Mouse (Mus musculus): ENCODE measurements around the gene Neurl3. TPM values are rescaled to one million over a fixed set of nuclear protein-coding genes. Genes with fewer than 3 reads are reported as not detected.
A peak's percentile ranks its signal among the peaks of the same experiment; 100 is the strongest.

Gene Neurl3
- total RNA-seq, 1 experiment from 2014 or later, result 22.6 TPM

DNA sequence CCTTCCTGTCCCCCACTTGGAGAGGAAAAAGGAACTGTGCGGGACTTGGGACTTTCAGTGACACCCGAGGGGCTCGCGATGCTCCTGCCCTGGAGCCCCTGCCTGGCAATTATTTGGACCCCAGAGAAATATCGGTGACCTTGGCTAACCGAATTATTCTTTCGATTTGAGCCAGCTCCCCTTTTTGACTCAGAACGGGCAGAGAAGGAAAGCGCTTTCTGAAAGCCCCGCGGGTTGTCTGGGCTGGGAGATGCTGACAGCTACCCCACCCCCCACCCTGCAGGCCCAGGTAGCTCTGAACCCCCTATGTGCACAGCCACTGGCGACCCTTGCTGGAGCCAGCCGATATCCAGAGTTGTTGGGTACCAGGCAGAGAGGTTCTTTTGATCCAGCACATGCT, 24.6 kb upstream of the Neurl3 start:
- no peak for ATAC-seq (replicated peaks; ENCODE audit: low read depth, poor library complexity, severe bottlenecking)

DNA sequence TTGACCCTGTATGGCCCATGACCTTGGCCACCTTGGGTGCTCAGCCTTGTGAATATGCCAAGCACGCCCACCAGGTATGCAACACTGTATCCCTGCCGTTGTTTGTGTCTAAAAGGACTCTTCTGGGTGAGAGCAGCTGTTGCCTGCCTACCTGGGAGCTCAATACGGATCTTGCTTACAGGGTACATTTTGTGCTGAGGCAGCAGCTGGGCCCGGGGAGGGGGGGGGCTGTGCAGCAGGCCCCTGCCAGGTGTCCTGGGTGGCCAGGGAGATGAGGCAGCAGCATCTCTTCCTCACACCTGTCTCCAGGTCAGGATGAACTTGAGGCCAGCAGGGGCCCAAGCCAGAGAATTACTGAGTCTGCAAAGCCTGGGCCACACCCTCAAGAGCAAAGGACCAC, 23.6 kb upstream of the Neurl3 start:
- ATAC-seq (replicated peaks; ENCODE audit: low read depth, poor library complexity, severe bottlenecking), result no peak

DNA sequence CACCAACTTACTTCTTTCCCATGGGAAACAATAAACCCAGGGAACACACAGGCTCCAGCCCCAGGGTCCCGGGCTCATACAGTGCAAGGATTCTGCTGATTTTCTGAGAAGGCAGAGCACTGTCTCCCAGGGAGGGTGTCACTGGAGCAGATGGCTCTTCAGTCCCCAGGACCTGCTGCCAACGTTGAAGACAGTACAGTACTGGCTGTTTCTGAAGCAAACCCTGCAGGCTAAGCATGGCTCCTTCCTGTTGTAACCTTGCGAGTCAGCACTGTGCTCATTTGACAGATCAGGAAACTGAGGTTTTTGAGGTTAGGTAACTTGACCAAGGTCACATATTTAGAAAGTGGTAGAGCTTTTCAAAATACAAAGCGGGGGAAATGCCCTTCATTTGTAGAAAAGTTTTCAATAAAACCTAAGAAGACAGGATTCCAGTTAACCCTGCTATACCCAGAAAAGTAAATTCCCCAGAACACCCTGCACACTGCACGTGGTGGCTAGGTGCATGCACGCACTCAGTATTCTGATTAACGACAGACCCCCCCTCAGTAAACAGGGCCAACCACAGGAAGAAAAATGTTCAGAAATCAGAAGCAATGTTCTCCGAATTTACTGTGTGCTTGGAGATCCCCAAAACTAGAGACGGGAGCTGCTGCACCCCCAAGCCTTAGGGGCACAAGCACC, 22.1 kb upstream of the Neurl3 start:
- ATAC-seq (replicated peaks; ENCODE audit: low read depth, poor library complexity, severe bottlenecking), result peak; percentile 74

DNA sequence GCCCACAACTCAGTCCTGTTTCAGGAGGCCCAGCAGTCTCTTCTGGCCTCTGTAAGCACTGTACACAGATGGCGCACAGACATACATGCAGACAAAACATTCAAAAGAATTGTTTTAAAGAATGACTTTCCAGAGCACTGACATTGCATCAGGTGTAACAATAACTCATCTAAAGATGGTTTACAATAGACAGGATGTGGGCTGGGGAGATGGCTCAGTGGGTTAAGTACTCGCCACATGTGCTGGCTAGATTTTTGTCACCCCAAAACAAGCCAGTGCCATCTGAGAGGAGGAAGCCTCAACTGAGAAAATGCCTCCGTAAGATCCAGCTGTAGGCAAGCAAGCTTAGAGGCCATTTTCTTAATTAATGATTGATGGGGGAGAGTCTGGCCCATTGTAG, 19.9 kb upstream of the Neurl3 start:
- ATAC-seq (replicated peaks; ENCODE audit: low read depth, poor library complexity, severe bottlenecking), result no peak

DNA sequence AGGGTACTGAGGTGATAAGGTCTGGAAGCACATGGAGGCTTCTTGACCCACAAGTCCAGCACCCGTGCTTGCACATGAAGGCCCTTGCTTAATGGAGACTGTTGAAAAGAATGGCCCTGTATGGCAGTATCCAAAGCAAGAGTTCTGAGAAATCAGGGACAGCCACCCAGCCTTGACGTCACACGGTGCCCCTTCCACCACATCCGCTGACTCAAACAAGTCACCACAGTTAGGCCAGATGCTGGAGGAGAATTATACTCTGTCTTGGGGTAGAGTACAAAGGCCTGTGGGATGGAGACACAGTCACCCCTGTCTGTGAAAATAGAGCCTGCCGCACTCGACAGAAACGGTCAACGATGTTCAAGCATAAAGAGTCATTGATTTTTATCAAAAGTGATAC, 19.0 kb upstream of the Neurl3 start:
- ATAC-seq (replicated peaks; ENCODE audit: low read depth, poor library complexity, severe bottlenecking), result no peak

DNA sequence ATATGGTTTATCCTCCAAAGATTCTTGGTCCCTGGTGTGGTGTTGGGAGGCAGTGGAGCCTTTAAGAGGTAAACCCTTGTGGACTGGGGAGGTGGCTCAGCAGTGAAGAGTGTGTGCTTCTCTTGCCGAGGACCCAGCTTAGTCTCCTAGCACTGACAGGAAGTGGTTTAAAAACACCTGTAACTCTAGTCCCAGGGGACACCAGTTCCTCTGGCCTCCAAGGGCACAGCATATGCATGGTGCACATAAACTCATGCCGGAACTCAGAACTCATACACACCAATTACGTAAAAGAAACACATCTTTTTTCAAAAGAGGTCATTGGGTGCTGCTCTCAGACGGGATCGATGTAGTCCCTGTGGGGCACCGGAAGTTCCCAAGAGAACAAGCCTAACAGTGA, 7.4 kb upstream of the Neurl3 start:
- no peak for ATAC-seq (replicated peaks; ENCODE audit: low read depth, poor library complexity, severe bottlenecking)

DNA sequence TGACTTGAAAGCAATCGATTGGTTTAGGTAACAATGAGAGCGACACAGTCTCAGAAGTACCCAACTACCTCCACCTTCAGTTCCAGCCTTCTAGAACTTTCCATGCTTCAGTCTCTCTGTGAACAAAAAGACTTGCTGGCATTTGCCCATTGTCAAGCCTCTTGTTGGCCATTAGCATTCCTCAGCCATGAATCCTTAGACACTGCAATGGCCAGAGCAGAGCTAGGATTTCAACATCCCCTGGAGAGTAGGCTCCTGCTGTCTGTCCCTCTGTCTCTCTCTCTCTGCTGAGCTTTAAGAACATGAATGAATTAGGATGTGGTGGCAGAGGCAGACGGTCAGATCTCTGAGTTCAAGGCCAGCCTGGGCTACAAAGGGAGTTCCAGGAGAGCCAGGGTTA, 6.5 kb upstream of the Neurl3 start:
- ATAC-seq (replicated peaks; ENCODE audit: low read depth, poor library complexity, severe bottlenecking), result no peak

DNA sequence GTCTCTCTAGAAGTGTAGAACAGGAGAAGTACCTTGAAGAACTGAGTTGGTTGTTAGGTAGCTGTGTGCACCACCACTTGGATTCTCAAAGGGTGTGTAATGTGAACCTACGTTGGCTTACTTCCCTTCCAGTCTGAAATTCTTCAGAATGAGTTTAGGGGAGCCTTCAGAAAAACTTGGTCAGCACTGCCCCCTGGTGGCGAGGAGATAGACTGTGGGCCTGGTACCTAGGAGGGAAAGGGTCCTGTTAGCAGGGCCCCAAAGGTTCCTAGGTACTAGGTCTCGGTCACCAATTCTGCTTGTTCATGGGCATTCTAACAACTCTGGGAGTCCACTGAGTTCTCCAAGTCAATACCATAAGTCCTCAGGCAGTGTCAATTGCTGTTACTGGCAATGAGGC, 4.7 kb upstream of the Neurl3 start:
- ATAC-seq (replicated peaks; ENCODE audit: low read depth, poor library complexity, severe bottlenecking), result peak; percentile 70

DNA sequence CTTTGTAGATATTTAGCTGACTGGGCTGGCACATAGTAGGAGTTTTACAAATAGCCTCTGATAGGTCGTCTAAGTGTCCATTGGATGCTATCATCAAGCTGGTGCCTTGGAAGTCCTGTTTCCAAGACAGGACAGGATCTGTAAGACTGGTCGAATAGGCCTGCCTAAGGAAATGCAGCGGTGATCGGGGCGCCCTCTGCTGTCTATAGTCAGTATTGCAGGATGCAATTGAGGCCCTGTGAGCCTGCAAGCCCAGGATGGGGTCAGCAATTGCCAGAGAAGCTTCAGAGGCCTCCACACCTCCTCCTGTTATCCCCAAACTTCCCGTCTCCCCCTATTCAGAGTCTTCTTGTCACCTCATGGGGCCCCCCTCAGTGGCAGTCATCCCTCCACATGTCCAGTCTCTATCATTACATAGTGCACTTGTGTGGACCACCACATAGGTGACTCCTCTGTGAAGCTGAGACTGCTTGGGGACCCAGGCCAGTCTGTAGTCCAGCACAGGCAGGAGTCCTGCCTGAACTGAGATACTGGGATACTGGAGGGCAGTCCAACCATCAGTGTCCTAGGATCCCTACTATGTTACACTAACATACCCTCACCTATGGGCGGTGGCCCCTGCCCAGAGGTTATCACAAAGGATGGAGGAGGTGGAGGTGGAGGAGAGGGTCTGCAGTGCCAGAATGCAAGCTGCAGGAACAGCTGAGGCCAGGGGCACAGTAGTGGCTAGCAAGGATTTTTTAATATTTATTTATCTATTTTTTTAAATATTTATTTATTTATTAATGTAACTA, 3.0 kb upstream of the Neurl3 start:
- no peak for ATAC-seq (replicated peaks; ENCODE audit: low read depth, poor library complexity, severe bottlenecking)

DNA sequence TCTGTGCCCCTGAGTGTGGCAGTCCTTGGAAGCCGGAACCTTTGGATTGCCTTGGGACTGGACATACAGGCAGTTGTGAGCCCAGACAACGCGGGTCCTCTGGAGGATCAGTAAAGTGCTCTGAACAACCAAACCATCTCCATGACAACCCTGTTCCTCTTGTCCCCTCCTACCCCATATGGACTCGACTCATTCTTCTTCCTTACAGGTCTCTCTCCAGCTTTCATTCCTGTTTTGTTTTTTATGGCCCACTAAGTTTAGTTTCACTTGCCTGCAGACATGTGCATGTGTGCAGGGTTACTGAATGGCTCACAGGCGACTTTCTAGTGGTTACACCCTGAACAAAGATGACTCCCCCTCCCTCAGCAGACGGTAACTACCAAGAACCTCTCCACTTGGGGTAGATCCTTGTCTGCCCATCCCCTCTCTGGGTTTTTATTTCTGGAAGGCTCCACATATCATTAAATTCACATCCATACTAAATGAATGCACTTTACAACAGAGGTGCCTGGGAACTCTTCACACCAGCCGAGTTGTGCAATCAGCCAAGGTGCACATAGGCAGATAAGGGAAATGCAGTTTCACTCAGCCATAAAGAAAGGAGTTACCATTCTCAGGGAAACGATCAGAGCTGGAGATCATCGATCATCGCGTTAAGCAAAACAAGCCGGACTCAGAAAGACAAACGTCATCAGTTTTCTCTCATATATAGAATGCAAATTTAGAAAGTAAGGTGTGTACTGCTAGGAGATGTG, 1.3 kb upstream of the Neurl3 start:
- ATAC-seq (replicated peaks; ENCODE audit: low read depth, poor library complexity, severe bottlenecking), result no peak

DNA sequence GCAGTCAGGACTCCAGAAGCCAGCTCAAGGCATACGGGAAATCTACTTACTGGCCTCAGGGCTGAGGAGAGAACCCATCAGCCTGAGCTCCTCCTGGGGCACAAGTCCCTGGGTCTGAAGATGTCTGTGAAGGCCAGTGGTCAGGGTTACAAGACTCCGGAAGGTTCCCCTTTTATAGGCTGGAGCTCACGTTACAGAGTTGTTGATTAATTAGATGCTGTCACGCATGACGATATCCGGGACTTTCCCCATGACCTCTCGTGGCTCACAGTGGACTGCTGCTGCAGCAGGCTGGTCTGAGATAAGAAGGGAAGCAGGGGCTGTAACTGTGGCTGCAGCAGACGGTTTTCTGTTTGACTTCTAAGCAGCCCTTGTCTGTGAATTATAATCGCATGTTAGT, 1.2 kb downstream of the Neurl3 start:
- peak; percentile 76 for ATAC-seq (replicated peaks; ENCODE audit: low read depth, poor library complexity, severe bottlenecking)

DNA sequence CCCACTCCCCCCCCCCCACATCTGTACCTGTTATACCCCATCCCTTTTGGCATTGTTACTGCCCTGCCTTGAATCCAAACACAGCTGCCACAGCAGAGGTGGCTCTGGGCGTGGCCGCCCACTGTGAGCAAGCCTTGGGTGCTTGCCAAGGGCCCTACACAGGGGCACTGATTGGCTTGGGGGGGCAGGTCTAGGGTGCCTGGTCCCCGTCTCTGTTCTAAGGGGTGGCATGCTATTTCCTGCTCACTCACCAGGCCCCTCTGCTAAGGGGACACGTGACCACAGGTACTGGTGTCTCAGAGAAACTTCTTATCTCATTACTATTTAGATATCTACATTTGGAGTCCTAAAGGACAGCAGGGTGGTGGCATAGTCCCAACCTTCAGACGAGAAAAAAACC, 1.9 kb downstream of the Neurl3 start:
- 0 out of 2 replicates have a peak, but pooled peaks have one; percentile 5 for ATAC-seq (replicated peaks; ENCODE audit: low read depth, poor library complexity, severe bottlenecking)

DNA sequence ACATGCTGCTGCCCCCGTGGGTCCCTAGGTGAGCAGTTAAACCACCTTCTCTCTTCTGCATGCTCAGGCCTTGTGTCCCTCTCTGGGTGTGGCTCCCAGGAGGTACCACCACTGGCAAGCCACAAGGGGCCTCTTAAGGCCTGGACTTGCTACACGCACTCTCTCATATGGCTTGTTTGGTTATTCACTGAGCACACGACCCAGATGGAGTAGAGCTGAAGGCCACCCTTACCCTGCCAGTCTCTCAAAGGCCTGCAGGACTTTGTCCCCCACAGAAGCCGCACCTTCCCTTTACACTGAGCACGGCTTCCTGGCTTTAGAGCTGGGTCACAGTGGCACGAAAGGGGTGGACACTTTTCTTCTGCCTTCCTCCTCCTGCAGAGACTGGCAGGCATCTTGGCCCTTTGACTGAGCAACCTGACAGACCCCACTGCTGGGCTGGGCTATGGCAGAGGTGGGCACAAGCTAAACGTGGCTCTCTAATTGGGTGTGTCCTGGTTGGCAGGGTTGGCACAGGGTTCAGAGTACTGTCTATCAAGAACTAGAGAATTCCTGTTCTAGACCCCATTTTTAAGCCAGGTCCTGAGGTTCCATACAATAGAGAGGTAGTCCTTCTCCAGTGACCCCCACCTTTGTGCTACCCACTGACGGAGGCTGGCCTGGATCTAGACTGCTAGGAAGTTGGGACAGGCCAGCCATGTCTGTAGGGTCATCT, 2.8 kb downstream of the Neurl3 start:
- ATAC-seq (replicated peaks; ENCODE audit: low read depth, poor library complexity, severe bottlenecking), result peak; percentile 19

DNA sequence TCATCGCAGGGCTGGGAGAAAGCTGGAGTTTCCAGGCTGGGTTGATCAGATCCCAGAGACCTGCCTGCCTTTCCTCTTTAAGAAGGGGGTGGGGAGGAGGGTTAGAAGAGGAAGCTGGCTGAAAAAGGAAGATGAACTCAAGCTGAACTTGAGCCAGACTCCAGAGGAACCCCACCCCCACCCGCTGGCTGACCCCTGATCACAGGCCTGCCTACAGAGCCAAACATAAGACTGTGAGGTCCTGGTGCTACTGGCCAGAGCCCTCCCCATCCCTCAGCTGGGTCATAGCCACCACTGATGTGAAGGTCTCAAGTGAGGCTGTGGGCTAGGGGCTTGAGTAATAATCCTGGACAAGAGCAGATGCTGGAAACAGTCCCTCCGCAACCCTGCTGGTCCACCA, 3.8 kb downstream of the Neurl3 start:
- no peak for ATAC-seq (replicated peaks; ENCODE audit: low read depth, poor library complexity, severe bottlenecking)

DNA sequence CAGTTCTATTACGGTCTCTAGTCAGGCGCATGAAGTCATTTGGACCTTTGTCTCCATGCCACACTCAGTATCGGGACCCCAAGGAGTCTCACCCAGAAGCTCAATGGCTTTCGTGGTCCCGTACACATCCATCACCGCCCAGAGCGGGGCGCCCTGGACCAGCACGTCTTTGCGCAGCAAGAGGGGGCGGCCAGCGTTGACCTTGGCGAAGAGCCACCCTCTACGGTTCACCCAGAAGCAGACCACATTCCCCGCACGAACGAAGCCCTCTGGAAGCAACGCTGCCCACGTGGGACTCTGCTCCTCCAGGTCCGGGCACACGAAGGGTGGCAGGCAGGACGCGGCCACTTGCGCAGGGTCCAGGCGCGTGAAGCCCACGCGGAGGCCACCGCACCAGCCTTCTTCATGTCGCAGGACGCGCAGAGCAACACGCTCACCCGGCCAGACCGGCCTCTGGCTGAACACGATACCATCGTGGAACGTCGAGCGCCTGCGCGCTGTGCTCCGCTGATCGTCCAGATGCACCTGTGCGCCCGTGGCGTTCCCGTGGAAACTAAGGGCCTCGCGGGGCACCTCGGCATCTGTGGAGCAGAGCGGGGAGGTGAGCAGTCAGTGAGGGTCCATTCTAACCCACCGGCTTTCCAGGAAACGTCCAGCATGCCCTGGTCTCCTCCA, 5.2 kb downstream of the Neurl3 start:
- no peak for ATAC-seq (replicated peaks; ENCODE audit: low read depth, poor library complexity, severe bottlenecking)

DNA sequence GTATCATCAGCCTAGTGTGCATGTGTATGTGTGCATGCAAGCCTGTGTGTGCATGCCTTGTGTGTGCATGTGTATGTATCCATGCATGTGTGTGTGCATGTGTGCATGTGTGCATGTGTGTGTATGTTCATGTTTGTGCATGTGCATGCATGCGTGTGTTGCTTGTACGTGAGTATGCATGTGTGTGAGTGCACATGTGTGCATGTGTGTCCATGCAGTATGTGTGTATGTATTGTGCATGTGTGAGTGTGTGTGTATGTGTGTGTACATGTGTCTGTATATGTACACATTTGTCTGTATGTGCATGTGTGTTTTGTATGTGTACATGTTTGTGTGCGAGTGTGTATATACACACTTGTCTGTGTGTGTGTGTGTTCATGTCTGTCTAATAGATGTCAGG, 6.9 kb downstream of the Neurl3 start:
- no peak for ATAC-seq (replicated peaks; ENCODE audit: low read depth, poor library complexity, severe bottlenecking)

DNA sequence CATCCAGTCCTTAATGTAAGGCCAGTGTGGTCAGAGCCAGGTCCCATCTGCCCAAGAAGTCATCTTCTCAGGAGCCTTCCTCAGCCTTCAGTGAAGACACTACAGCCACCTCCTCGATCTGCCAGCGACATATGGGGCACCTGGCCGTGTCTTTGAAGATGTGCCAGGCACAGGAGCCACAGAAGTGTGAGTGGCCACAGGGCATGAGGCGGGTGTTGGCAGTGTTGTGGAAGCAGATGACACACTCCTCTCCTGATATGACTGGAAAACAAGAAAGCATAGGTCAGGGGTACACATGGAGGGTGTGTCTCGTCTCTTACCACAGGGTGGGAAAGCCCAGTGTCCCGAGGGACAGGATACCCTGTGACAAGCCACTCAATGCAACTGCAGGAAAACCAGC, 8.2 kb downstream of the Neurl3 start:
- ATAC-seq (replicated peaks; ENCODE audit: low read depth, poor library complexity, severe bottlenecking), result no peak

DNA sequence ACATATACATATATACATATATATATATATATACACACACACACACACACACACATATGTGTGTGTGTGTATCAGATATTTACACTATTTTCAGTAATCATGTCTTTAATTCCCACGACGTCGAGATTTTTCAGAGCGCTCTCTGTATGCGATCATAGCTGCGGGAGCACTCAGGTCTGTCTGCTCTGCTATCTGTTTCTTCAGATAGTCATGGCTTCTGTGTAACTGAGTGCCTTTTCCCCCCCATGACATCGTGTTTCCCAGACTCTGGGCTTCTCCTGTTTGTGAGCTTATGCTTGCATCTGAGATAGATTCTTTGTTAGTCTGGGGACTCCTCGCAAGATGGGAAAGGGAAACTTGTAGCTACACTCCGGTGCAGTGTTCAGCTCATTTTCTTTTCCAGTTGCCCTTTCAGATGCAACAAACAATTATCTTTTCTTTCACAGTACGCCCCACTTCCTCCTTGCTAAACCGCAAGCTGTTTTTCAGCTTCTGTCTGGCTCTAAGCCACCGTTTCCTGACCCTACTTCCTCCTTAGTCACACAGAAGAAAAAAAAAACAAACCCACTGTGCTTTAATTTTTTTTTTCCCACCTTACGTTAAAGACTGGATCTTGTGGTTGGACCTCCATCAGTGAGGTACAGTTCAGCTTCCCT, 10.5 kb downstream of the Neurl3 start:
- peak; percentile 81 for ATAC-seq (replicated peaks; ENCODE audit: low read depth, poor library complexity, severe bottlenecking)

DNA sequence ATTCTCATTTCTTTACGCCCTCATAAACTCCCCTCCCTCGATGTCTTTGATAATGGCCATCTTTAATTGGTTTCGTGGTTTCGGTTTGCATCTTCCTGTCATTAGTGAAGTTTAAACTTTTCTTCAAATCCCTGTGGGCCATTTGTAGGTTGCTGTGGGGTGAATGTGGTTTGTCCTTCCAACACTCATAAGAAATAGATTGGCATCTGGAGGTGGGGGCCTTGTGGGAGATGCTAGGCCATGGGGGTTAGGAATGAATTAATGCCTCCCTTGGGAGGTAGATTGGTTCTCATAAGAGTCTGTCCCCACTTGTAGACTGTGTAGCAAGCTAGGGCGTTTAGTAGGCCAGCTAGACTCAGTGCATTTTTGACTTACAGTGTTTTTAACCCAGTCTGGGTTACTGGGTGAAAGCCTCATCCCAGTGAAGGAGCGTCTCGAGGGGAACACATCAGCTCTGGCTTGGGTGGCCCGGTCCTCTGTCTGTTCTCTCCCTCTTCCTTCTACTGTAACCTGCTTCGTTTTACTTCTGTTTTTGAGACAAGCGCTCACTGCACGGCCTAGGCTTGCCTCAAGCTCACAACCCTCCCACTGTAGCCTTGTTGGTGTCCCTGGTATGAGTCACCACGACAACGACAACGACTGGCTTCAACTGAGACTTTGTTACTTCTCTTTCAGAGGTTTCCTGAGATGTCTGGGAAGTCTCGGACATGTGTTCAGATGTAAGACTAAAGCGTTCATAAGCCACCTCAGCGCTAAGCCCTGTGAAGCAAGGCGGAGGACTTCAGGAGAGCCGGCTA, 12.6 kb downstream of the Neurl3 start:
- ATAC-seq (replicated peaks; ENCODE audit: low read depth, poor library complexity, severe bottlenecking), result peak; percentile 66
